Mouse (Mus musculus): Measurements from ENCODE around the gene Map10. TPM values are rescaled to one million over a fixed set of nuclear protein-coding genes. Genes with fewer than 3 reads are reported as not detected.

The Map10 gene
- polyA plus RNA-seq, 1 experiment = not detected

DNA sequence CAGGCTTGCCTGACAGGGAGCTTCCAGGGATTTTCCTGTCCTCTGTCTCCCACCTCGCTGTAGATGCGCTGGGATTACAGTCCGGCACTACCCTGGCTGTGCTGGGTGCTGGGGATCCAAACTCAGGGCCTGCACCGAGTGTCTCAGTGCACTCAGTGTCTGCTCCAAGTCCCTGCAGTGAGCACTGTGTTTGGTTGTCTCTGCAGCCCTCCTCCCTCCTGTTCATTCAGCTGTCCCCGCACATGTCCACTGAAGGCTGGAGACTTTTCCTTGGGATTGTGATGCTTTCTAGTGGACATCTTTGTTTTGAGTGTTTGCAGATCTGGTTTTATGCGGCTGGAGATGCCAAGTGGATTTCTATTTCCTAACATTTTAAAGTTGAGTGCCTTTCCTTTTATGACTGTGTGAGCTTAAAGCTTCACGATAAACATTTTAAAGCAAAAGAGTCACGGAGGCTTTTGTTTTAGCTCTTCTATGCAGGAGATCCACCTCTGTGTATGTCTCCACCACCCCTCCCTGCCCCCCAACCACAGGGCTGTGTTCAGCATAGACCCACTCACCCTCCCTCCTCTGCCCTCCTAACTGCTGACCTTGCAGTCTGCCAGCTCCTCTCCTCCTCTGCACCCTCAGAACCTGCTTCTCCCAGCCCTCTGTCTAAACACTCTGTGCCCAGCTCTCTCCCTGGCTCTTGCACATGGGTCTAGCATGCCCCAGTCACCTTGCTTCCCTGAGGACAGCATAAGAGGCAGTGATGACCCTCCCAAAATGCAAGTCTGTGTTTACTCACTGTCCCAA lies 9.4 kb downstream of the Map10 start:
- no peak overlapping the region for H3K4me3 ChIP-seq (replicated peaks)
- TF ChIP-seq TAL1 (IDR thresholded peaks at IDR 0.05; ENCODE audit: low read length) (no peak), GATA1 (IDR thresholded peaks at IDR 0.05; ENCODE audit: low read length) (no peak)
- no peaks in the 10 kb centered on the region for H3K4me1 ChIP-seq (ENCODE audit: control insufficient read depth)
- H3K36me3 ChIP-seq (ENCODE audit: control insufficient read depth) = no peaks in the 10 kb centered on the region
- no peaks in the 10 kb centered on the region for H3K27me3 ChIP-seq (ENCODE audit: control insufficient read depth)
- H3K9me3 ChIP-seq (ENCODE audit: control insufficient read depth, low read length) = no peaks in the 10 kb centered on the region; the same call in 1 of the 2 replicates

DNA sequence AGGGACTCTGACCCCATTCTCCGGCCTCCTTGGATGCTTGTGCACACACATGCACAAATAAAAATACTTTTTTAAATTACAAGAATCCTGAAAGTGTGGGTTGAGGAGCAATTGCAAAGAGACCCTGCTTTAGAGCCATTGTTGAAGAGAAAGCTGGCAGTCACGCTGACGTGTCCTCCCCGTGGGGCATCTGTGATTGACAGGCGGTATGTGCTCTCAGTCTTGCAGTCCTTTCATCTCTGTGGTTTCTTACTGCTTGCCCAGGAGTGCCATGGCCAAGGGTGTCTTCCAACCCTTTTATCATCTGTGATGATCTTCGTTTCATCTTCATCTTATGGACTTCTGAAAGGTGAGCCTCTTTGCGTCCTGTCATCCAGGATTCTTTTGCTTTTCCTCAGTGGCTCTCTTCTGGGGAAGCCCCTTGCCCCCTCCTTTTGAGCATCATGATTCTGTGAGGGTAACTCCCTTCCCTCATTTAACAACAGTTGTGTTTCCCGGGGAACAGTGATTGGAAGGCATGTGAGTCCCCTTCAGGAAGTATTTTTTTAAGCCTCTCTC lies 11.3 kb downstream of the Map10 start:
- H3K27me3 ChIP-seq (ENCODE audit: control insufficient read depth) = no peaks in the 10 kb centered on the region
- H3K36me3 ChIP-seq (ENCODE audit: control insufficient read depth) = no peaks in the 10 kb centered on the region
- TF ChIP-seq GATA1 (IDR thresholded peaks at IDR 0.05; ENCODE audit: low read length) = no peak
- TF ChIP-seq TAL1 (IDR thresholded peaks at IDR 0.05; ENCODE audit: low read length) = no peak
- no peaks in the 10 kb centered on the region; the same call in 1 of the 2 replicates for H3K9me3 ChIP-seq (ENCODE audit: control insufficient read depth, low read length)
- H3K4me1 ChIP-seq (ENCODE audit: control insufficient read depth) = no peaks in the 10 kb centered on the region
- no peak overlapping the region for H3K4me3 ChIP-seq (replicated peaks)

DNA sequence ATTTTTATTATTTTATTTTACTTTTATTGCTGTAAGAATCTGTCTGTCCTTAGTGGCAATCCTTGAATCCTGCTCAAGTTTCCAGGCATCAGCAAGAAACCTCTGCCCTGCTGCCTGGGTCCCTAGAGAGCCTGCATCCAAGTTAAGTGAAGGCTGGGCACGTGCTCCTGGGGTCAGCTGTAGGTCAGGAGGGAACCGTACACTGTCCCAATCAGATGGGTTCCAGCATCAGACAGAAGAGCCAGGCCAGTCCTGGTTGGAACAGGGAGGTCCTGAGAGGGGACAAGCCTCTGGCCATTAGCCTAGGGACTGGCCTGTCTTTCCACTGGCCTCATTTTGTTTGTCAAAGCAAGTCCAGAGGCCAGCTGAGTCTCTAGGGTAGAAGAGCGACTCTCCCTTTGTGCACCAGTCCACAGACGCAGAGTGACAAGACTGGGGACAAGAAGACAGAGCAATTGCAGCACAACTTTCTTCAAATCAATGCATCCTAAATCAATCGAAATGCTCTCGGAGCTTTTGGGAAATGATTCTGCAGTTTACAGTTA lies 15.7 kb downstream of the Map10 start:
- Histone ChIP-seq H3K27me3 (ENCODE audit: control insufficient read depth) (no peaks in the 10 kb centered on the region), H3K9me3 (ENCODE audit: control insufficient read depth, low read length) (no peaks in the 10 kb centered on the region; the same call in 1 of the 2 replicates), H3K4me1 (ENCODE audit: control insufficient read depth) (no peaks in the 10 kb centered on the region), H3K4me3 (replicated peaks) (no peak overlapping the region), H3K36me3 (ENCODE audit: control insufficient read depth) (no peaks in the 10 kb centered on the region)
- TF ChIP-seq GATA1 (IDR thresholded peaks at IDR 0.05; ENCODE audit: low read length) (no peak), TAL1 (IDR thresholded peaks at IDR 0.05; ENCODE audit: low read length) (no peak)

DNA sequence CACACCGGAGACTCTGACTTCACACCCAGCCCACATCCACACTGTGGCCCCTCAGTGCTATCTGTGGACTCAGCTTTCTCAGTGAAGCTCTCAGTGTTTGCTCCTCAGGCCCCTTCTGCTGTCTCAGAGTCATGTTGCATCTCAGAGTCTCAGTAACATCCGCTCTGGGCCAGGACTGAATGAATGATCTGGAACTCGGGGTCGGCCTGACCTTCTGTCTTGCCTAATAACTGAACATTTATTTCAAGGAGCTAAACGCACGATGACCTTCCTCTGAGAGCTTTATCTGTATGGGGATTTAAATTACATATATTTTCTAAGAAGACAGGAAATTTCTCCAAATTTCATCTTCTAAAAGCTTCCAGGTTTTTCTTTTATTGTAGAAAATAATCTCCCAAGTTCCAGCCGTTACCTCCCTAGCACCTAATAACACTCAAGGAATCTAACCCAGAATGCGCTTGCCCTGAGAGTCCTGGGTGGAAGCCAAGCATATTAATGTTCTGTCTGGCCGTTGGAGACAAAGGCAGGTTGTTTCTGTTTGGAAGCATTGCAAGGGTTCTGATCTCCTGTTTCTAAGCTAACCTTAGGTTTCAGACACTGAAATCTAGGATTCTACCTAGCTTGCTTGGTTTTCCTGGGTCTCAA lies 16.7 kb downstream of the Map10 start:
- Histone ChIP-seq H3K9me3 (ENCODE audit: control insufficient read depth, low read length) (no peaks in the 10 kb centered on the region; the same call in 1 of the 2 replicates), H3K27me3 (ENCODE audit: control insufficient read depth) (no peaks in the 10 kb centered on the region), H3K36me3 (ENCODE audit: control insufficient read depth) (no peaks in the 10 kb centered on the region), H3K4me3 (replicated peaks) (no peak overlapping the region), H3K4me1 (ENCODE audit: control insufficient read depth) (no peaks in the 10 kb centered on the region)
- TF ChIP-seq TAL1 (IDR thresholded peaks at IDR 0.05; ENCODE audit: low read length) (no peak), GATA1 (IDR thresholded peaks at IDR 0.05; ENCODE audit: low read length) (no peak)

DNA sequence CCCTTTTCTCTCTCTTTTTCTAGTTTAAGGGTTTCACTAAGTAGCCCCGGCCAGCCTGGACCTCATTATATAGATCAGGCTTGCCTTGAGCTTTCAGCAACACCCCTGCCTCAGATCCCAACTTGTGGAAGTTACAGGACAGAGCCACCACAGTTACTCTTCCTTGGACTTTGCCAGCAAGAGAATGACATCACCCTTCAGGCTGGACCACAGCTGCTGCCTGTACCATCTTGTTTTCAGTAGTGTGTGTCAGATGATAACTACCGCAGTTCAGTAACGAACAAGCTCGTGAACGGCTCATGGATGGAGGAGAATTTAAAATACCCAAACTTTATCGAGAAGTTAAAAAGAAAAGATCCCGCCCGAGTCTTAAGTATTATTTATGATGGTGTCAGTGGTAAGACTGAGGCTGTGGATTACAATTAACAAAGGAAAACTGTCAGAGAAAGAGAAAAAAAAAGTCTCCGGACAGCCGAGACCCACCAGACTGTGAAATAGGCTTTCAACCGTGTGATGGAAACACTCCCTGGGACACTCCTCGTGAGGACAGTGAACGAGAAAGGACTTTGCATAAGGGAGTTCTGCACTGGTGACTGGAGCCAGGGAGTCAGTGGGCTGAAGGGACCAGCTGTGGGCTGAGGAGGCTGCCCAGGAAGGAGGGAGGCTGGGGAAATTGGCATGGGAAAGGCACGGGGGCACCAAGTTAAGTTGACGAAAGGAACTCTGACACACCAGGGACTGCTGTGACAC lies 20.7 kb downstream of the Map10 start:
- Histone ChIP-seq H3K27me3 (ENCODE audit: control insufficient read depth) (no peaks in the 10 kb centered on the region), H3K9me3 (ENCODE audit: control insufficient read depth, low read length) (no peaks in the 10 kb centered on the region; the same call in 1 of the 2 replicates), H3K4me3 (replicated peaks) (no peak overlapping the region), H3K4me1 (ENCODE audit: control insufficient read depth) (peaks cover 2% of the 10 kb centered on the region; the same call in 1 of the 2 replicates), H3K36me3 (ENCODE audit: control insufficient read depth) (no peaks in the 10 kb centered on the region)
- TF ChIP-seq GATA1 (IDR thresholded peaks at IDR 0.05; ENCODE audit: low read length) (no peak), TAL1 (IDR thresholded peaks at IDR 0.05; ENCODE audit: low read length) (no peak)

DNA sequence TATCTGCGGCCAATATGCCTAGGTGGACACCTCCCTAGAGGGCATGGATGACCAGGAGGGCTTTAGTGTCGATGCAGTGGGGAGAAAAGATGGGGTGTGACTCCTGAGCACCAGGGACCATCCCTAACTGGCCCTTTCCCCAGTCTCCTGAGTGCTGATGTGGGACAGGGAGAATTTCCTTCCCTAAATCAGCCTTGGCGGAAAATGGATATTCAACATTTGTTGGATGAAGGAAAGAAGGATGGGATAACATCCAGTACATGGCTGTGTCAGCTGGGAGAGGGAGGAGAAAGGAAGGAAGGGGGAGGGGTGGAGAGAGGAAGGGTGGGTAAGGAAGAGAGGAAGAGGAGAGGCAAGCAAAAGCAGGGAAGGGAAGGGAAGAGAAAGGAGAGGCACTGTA lies 21.3 kb downstream of the Map10 start:
- H3K4me3 ChIP-seq (replicated peaks) = no peak overlapping the region
- H3K36me3 ChIP-seq (ENCODE audit: control insufficient read depth) = no peaks in the 10 kb centered on the region
- H3K4me1 ChIP-seq (ENCODE audit: control insufficient read depth) = peaks cover 2% of the 10 kb centered on the region; the same call in 1 of the 2 replicates
- no peaks in the 10 kb centered on the region for H3K27me3 ChIP-seq (ENCODE audit: control insufficient read depth)
- no peaks in the 10 kb centered on the region; the same call in 1 of the 2 replicates for H3K9me3 ChIP-seq (ENCODE audit: control insufficient read depth, low read length)
- no peak for TF ChIP-seq TAL1 (IDR thresholded peaks at IDR 0.05; ENCODE audit: low read length)
- TF ChIP-seq GATA1 (IDR thresholded peaks at IDR 0.05; ENCODE audit: low read length) = no peak

DNA sequence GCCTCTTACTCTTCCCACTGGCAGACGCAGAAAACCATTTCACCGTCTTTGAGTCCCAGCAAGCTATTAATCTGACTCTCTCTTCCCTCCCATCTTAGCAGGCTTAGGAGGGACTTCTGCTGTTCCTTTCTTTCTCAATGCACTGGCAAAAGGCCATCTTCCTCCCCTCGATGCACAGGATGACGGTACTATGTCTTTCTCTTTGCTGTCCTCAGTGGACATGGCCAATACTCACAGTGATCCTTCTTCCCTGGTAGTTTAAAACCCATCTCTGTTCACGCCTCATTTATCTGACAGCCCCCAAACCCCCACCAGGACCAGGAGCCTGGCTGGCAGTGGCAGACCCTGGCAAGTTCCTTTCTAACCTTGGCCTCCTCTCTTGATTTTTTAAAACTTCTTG lies 22.8 kb downstream of the Map10 start:
- Histone ChIP-seq H3K4me3 (replicated peaks) (no peak overlapping the region), H3K36me3 (ENCODE audit: control insufficient read depth) (no peaks in the 10 kb centered on the region), H3K4me1 (ENCODE audit: control insufficient read depth) (peaks cover 2% of the 10 kb centered on the region; the same call in 1 of the 2 replicates), H3K27me3 (ENCODE audit: control insufficient read depth) (no peaks in the 10 kb centered on the region), H3K9me3 (ENCODE audit: control insufficient read depth, low read length) (no peaks in the 10 kb centered on the region; the same call in 1 of the 2 replicates)
- TF ChIP-seq GATA1 (IDR thresholded peaks at IDR 0.05; ENCODE audit: low read length) = no peak
- no peak for TF ChIP-seq TAL1 (IDR thresholded peaks at IDR 0.05; ENCODE audit: low read length)

DNA sequence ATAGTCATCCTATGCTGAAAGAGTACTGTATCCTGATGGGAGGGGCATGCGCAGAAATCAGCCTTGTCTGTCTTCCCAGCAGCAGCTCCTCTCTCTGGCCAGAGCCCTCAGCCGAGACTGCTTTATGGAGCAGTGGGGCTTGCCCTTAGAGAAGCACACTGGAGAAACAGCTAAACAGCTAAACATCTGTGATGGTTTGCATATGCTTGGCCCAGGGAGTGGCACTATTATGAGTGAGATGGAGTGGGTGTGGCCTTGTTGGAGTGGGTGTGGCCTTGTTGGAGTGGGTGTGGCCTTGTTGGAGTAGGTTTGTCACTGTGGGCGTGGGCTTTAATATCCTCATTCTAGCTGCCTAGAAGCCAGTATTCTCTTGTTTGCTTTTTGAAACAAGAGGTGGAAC lies 23.6 kb downstream of the Map10 start:
- TF ChIP-seq GATA1 (IDR thresholded peaks at IDR 0.05; ENCODE audit: low read length) = no peak
- TF ChIP-seq TAL1 (IDR thresholded peaks at IDR 0.05; ENCODE audit: low read length) = no peak
- Histone ChIP-seq H3K9me3 (ENCODE audit: control insufficient read depth, low read length) (no peaks in the 10 kb centered on the region; the same call in 1 of the 2 replicates), H3K36me3 (ENCODE audit: control insufficient read depth) (no peaks in the 10 kb centered on the region), H3K4me3 (replicated peaks) (no peak overlapping the region), H3K4me1 (ENCODE audit: control insufficient read depth) (peaks cover 2% of the 10 kb centered on the region; the same call in 1 of the 2 replicates), H3K27me3 (ENCODE audit: control insufficient read depth) (no peaks in the 10 kb centered on the region)
